Mouse (Mus musculus) cerebral cortex, adult 2 months (tissue): ENCODE results near the gene Kcnip3.

Experiments
- WGBS: fragments of 180-500 bp; shearing (Covaris S2); methylation state at CpG from one replicate; pipeline ENCODE4 v1.1.7; 2018; 5-methylcytosine and 5-hydroxymethylcytosine counted together

Kcnip3 gene

GRCm38 (mm10) chr2:127514380-127515124, 7.3 kb downstream of the Kcnip3 start:
- WGBS = 76% methylated on average over 9 of the region's 9 CpGs

DNA sequence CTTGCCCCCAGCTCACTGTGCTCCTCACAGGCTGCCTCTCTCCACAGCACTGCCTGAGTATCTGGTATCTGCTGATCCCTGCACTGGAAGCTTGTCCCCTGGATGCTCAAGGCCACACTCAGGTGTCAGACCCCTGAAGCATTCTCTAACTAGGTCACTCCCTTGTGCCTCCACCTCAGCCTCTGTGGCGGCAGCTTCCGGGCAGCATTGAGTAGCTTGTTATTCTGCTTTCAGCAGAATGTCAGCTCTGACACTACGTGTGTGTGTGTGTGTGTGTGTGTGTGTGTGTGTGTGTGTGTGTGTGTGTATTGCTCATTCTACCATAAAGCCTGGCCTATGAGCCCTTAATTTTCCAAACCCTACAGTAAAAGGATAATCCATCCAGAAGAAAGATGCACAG, 8.7 kb downstream of the Kcnip3 start:
- 39% methylated on average over 3 of the region's 3 CpGs for WGBS

DNA sequence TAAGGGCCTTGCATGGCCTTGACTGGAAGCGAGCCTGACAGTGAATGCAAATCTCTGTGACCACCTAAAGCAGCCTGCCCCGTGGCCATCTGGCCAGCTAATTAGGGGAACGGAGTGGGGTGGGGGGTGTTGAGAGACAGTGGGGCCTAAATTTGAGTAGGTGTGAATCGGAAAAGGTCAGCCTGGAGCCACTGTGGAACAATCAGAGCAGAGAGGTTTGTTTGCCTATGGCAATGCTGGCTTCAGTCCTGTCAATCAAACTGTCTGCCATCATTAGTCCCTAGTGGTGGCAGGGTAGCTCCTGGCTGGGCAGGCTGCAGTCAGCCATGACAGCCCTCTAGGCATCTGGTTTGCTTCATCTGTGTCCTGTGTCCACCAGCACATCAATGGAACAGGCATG, 10.5 kb downstream of the Kcnip3 start:
- WGBS = 59% methylated on average over 4 of the region's 4 CpGs

GRCm38 (mm10) chr2:127507967-127508660, 13.8 kb downstream of the Kcnip3 start:
- 40% methylated on average over 7 of the region's 7 CpGs for WGBS

GRCm38 (mm10) chr2:127507077-127507774, 14.7 kb downstream of the Kcnip3 start:
- WGBS = 33% methylated on average over 7 of the region's 7 CpGs

- WGBS = 71% methylated on average over 6 of the region's 6 CpGs
Measured at GRCm38 (mm10) chr2:127506131-127506632, 15.7 kb downstream of the Kcnip3 start.

- 58% methylated on average over 4 of the region's 4 CpGs for WGBS
Measured at GRCm38 (mm10) chr2:127505196-127505595, 16.7 kb downstream of the Kcnip3 start.

DNA sequence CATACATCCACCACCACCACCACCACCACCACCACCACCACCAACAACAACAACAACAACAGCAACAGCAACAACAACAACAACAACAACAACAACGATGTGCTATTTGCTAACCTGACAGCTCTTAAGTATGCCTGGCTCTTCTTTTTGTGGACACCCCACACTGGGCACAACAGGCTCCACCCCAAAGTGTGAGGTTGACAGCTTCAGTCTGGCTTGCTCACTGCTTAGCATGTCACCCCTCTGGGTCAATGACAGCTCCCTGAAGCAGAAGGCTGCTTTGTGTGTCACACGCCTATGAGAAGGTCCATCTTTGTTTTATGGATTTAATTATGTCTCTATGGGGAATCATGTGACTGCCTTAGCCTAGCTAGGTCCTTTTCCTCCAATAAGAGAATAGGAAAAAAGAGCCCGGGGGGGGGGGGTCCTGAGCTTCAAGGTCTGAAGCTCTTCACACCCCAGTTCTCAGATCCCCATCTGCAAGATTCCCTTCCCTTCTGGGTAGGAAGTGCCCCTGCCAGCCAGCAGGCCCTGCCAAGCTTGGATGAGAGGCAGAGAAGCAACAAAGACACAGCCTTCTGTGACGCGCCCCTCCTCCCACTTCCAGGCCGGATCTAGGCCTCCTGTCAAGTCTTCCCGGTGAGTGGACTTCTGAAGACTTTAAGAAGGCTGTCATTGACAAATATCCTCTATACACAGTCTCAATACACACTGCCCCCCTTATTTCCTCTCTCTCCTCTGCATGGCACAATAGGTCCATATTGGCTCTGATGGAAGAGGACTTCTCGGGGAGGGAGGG, 17.9 kb downstream of the Kcnip3 start:
- WGBS = 30% methylated on average over 8 of the region's 8 CpGs

DNA sequence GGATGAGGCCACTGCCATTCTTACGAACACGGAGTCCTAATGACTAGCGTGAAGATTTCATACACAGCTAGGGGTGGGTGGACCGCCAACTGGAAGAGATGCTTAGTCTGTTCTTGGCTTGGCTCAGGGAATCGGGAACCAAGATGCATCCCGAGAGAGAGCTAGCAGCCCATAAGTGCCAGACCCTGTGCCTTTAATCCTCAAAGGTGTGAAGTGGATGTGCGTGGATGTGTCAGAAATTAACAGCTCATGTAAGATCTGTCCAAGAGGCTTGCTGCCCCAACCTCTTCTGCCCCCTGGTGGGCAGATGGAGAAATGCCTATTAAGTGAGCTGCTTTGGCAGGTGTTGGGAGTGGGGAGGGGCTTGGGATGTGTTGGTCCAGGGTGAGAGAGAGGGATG, 20.8 kb downstream of the Kcnip3 start:
- 32% methylated on average over 7 of the region's 7 CpGs for WGBS

DNA sequence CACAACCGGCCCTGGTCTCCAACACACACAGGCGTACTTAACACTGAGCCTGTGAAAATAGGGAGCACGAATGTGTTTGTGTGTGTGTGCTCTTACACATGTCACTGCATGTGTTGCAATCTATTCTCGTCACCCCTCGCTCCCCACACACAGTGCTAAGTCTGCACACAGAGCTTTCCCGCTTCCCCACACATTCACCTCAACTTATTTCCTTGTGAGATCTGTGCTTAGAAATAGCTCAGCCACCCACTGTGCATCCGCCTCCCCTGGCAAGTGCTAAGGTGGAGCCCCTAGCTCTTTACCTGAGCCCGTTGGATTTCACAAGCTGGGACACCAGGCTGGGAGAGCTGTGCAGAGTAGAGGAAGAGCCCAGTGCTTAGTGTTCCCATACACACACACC, 23.1 kb downstream of the Kcnip3 start:
- WGBS = 53% methylated on average over 8 of the region's 8 CpGs

GRCm38 (mm10) chr2:127496321-127496720, 25.6 kb downstream of the Kcnip3 start:
- WGBS = 90% methylated on average over 1 of the region's 1 CpGs

GRCm38 (mm10) chr2:127484476-127485170, 37.3 kb downstream of the Kcnip3 start:
- WGBS = 43% methylated on average over 19 of the region's 19 CpGs

GRCm38 (mm10) chr2:127483001-127483400, 38.9 kb downstream of the Kcnip3 start:
- WGBS = 2% methylated on average over 21 of the region's 21 CpGs

GRCm38 (mm10) chr2:127482533-127482911, 39.4 kb downstream of the Kcnip3 start:
- WGBS = 3% methylated on average over 21 of the region's 21 CpGs

DNA sequence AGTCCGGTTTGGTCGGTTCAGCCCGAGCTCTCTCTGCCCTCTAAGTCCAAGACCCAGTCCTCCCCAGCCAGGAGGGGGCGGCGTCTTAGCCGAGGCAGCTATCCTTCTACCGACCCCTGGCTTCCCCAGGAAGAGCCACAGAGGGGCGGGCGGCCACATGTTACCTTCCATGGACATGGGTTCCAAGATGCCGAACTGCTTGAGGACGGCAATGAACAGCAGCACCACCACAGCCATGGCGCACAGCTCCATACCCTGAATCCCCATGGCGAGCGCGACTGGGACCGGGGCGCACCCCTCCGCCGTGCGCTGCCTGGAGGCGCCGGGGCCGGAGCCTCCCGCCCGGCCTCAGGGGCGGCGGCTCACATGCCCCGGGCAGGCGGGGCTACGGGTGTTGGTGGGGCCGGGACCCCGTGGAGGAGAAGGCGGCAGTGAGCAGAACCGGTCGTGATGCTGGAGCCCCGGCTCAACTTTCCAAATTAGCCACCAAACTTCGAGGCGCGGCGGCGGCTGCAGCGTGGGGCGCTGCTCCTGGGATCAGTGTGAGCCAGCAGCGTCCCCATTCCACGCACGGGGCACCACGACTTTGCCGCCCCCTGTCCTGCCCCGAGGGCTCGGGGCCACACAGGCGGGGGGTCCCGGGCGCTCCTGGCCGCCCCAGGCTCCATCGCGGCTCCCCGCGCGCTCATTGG, 39.9 kb downstream of the Kcnip3 start:
- 23% methylated on average over 57 of the region's 59 CpGs for WGBS

- WGBS = 57% methylated on average over 10 of the region's 10 CpGs
Measured at GRCm38 (mm10) chr2:127479763-127480162, 42.1 kb downstream of the Kcnip3 start.

- WGBS = 47% methylated on average over 4 of the region's 4 CpGs
Measured at GRCm38 (mm10) chr2:127479210-127479609, 42.7 kb downstream of the Kcnip3 start.

DNA sequence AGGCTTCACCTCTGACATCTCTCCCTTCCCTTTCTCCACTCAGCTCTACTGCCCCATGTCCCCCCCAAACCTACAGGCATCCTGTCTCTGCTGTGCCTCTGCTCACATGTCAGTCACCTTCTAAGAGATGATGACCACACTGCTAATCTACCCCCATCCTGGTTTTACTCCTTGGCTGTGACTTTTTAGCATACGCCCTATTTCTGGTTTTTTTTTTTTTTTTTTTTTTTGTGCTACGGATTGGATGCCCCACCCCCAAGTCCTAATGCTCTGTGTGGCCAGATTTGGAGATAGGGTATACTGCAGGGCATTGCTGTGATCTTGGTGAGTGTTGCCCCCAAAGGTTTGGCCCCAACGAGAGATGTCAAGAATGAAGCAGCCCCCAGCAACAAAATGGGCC, 49.6 kb downstream of the Kcnip3 start:
- 62% methylated on average over 3 of the region's 3 CpGs for WGBS

DNA sequence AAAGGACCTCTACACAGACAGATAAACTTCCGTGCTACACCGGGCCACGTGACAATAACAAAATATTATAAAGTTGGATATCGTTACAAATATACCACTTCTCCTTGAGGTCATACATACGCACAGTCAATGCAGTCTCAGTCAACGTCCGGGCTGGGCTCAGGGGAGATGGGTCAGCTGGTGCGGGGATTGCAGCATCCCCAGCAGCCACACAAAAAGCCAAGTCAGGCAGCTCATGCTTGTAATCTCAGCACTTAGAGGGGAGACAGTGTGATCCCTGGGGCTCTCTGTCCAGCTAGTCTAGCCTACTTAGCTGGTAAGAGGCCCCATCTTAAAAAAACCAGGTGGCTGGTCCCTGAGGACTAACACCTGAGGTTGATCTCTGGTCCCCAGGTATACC, 50.6 kb downstream of the Kcnip3 start:
- WGBS = 92% methylated on average over 8 of the region's 8 CpGs

DNA sequence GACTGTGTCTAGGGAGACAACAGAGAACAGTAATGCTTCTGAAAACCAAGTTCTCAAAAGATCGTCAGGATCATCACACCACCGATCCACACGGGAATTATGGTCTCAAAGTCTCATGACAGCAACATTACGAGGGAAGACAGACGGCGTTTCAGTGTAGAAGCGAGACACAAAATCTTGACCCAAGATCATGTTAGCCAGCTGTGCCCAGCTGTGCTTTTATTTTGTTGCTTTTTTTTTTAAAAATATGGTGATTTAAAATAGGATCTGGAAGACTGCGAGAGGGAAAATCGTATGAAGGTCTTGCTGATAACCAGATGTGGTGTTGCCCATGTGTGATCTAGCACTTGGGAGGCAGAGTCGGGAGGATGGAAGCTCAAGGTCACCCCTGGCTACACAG, 51.2 kb downstream of the Kcnip3 start:
- WGBS = 92% methylated on average over 10 of the region's 10 CpGs

DNA sequence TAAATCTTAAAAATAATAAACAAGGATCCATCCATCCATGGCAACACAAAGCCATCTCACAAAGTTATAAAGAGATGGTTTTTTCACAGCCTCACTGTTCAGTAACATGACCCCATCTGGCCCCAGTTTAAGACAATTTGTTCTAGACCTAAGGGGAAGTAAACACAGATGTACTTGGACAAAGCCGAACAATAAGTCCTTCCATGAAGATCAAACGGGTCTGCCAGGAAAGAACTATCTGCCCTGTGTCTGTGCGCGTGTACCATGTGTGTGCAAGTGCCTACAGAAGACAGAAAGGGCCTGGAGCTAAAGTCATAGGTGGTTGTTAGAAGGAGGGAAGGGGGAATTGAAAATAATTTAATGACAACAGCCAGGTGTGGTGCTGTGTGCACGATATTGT, 51.7 kb downstream of the Kcnip3 start:
- 73% methylated on average over 5 of the region's 5 CpGs for WGBS
